Mouse (Mus musculus): ENCODE measurements around the gene Slc2a5. TPM values are rescaled to one million over a fixed set of nuclear protein-coding genes. Genes with fewer than 3 reads are reported as not detected.

Gene Slc2a5
- polyA plus RNA-seq, 1 experiment from 2014 or later: 3.3 TPM

GRCm38 (mm10) chr4:150181304-150181703, 62.2 kb downstream of the Slc2a5 start:
- Histone ChIP-seq H3K36me3 (ENCODE audit: control insufficient read depth, insufficient read depth, low read length) (no peaks in the 10 kb centered on the region), H3K27me3 (ENCODE audit: control insufficient read depth, insufficient read depth, low read length) (no peaks in the 10 kb centered on the region), H3K4me1 (ENCODE audit: control insufficient read depth, insufficient read depth, low read length) (no peaks in the 10 kb centered on the region), H3K9ac (ENCODE audit: low read length) (no peak overlapping the region), H3K4me3 (ENCODE audit: low read depth, low read length) (no peak overlapping the region), H3K27ac (ENCODE audit: low read depth, low read length) (no peak overlapping the region), H3K9me3 (ENCODE audit: control insufficient read depth, low read length) (no peaks in the 10 kb centered on the region), H3K4me2 (ENCODE audit: low read depth) (no peak overlapping the region)
- WGBS: 91% methylated on average over 7 of the region's 7 CpGs
- no peak for DNase-seq (ENCODE audit: low spot score)
- no peak for ATAC-seq (ENCODE audit: insufficient read depth, low FRiP score, low TSS enrichment)

GRCm38 (mm10) chr4:150188236-150188635, 69.2 kb downstream of the Slc2a5 start:
- Histone ChIP-seq H3K36me3 (ENCODE audit: control insufficient read depth, insufficient read depth, low read length) (no peaks in the 10 kb centered on the region), H3K4me3 (ENCODE audit: low read depth, low read length) (no peak overlapping the region), H3K4me2 (ENCODE audit: low read depth) (no peak overlapping the region), H3K4me1 (ENCODE audit: control insufficient read depth, insufficient read depth, low read length) (no peaks in the 10 kb centered on the region), H3K27me3 (ENCODE audit: control insufficient read depth, insufficient read depth, low read length) (no peaks in the 10 kb centered on the region), H3K9me3 (ENCODE audit: control insufficient read depth, low read length) (no peaks in the 10 kb centered on the region), H3K27ac (ENCODE audit: low read depth, low read length) (no peak overlapping the region), H3K9ac (ENCODE audit: low read length) (no peak overlapping the region)
- 46% methylated on average over 11 of the region's 11 CpGs for WGBS
- no peak for ATAC-seq (ENCODE audit: insufficient read depth, low FRiP score, low TSS enrichment)
- DNase-seq (ENCODE audit: low spot score): no peak

GRCm38 (mm10) chr4:150192199-150192598, 73.1 kb downstream of the Slc2a5 start:
- no peaks in the 10 kb centered on the region for H3K36me3 ChIP-seq (ENCODE audit: control insufficient read depth, insufficient read depth, low read length)
- no peak overlapping the region for H3K4me2 ChIP-seq (ENCODE audit: low read depth)
- H3K9ac ChIP-seq (ENCODE audit: low read length): no peak overlapping the region
- DNase-seq (ENCODE audit: low spot score) (no peak), ATAC-seq (ENCODE audit: insufficient read depth, low FRiP score, low TSS enrichment) (no peak)
- 86% methylated on average over 6 of the region's 6 CpGs for WGBS
- no peak overlapping the region for H3K27ac ChIP-seq (ENCODE audit: low read depth, low read length)
- no peaks in the 10 kb centered on the region for H3K4me1 ChIP-seq (ENCODE audit: control insufficient read depth, insufficient read depth, low read length)
- no peak overlapping the region for H3K4me3 ChIP-seq (ENCODE audit: low read depth, low read length)
- no peaks in the 10 kb centered on the region for H3K9me3 ChIP-seq (ENCODE audit: control insufficient read depth, low read length)
- no peaks in the 10 kb centered on the region for H3K27me3 ChIP-seq (ENCODE audit: control insufficient read depth, insufficient read depth, low read length)

Other genes starting within 250 kb of the Slc2a5 start
- gene Spsb1, start 164.2 kb upstream of the Slc2a5 start, polyA plus RNA-seq (2014; fragmentation: Nextera tagmentation; extraction: Ambion mirVana): 25.8 and 26.9 TPM in 2 replicates
- 3.0 and 3.6 TPM in 2 replicates for gene H6pd, start 110.3 kb upstream of the Slc2a5 start, polyA plus RNA-seq (2014; fragmentation: Nextera tagmentation; extraction: Ambion mirVana)
- gene Gpr157, start 31.9 kb upstream of the Slc2a5 start, polyA plus RNA-seq (2014; fragmentation: Nextera tagmentation; extraction: Ambion mirVana): 0.24 and 0.28 TPM in 2 replicates
- gene Slc2a7, start 29.7 kb downstream of the Slc2a5 start, polyA plus RNA-seq (2014; fragmentation: Nextera tagmentation; extraction: Ambion mirVana): not detected in 2 replicates
- gene Car6, start 82.0 kb downstream of the Slc2a5 start, polyA plus RNA-seq (2014; fragmentation: Nextera tagmentation; extraction: Ambion mirVana): 0.39 TPM in 1 of 2 replicates, not detected in the other
- 1,923 and 1,983 TPM in 2 replicates for gene Eno1, start 117.4 kb downstream of the Slc2a5 start, polyA plus RNA-seq (2014; fragmentation: Nextera tagmentation; extraction: Ambion mirVana)
- gene Rere, start 162.4 kb downstream of the Slc2a5 start, polyA plus RNA-seq (2014; fragmentation: Nextera tagmentation; extraction: Ambion mirVana): 51.5 and 52.0 TPM in 2 replicates